In genomic region chr16:85312018-85312417, GRCm38 (mm10) we compare ENCODE assay signal across 17 mouse cellular contexts.
"Had no signal": no experiment of that assay in that cellular context is flagged by ENCODE, and none has a peak within 500 bp of the region (broad histone marks: within the 10 kb centered on the region; RNA-seq: fewer than 3 reads in every experiment).

No protein-coding gene starts in this region.

- DNase-seq: retina, postnatal 1 day; right cerebral cortex, adult 18-20 months; right cerebral cortex, postnatal 14 days; right cerebral cortex, postnatal 25 days; right cerebral cortex, postnatal 4 days; spleen, adult 18-20 months; thymus, adult 18-20 months; thymus, adult 2 months; thymus, postnatal 14 days; thymus, postnatal 25 days; thymus, postnatal 36 days; thymus, postnatal 4 days had no signal

- H3K27ac ChIP-seq: neural tube, embryonic 12.5 days; neural tube, embryonic 13.5 days; neural tube, embryonic 15.5 days; stomach, embryonic 15.5 days; stomach, postnatal 0 days had no signal

- H3K27me3 ChIP-seq: neural tube, embryonic 12.5 days; neural tube, embryonic 13.5 days; neural tube, embryonic 15.5 days; stomach, embryonic 15.5 days had no signal

- H3K4me3 ChIP-seq: neural tube, embryonic 12.5 days; neural tube, embryonic 13.5 days; neural tube, embryonic 15.5 days; stomach, embryonic 15.5 days had no signal

- H3K9me3 ChIP-seq: neural tube, embryonic 12.5 days; neural tube, embryonic 13.5 days; neural tube, embryonic 15.5 days; stomach, embryonic 15.5 days had no signal

- H3K36me3 ChIP-seq: neural tube, embryonic 12.5 days; neural tube, embryonic 13.5 days; neural tube, embryonic 15.5 days; stomach, embryonic 15.5 days had no signal

- H3K4me1 ChIP-seq: stomach, embryonic 15.5 days had no signal
